Mouse (Mus musculus): ENCODE results near the gene Stk38l. TPM values are rescaled to one million over a fixed set of nuclear protein-coding genes. Genes with fewer than 3 reads are reported as not detected.

The Stk38l gene
- polyA plus RNA-seq (2015; fragmentation: Illumina TruSeq; extraction: RNeasy Lipid Tissue Mini Kit (QIAGEN cat#74804); ENCODE audit: low read depth, low replicate concordance), result 17.6 TPM

DNA sequence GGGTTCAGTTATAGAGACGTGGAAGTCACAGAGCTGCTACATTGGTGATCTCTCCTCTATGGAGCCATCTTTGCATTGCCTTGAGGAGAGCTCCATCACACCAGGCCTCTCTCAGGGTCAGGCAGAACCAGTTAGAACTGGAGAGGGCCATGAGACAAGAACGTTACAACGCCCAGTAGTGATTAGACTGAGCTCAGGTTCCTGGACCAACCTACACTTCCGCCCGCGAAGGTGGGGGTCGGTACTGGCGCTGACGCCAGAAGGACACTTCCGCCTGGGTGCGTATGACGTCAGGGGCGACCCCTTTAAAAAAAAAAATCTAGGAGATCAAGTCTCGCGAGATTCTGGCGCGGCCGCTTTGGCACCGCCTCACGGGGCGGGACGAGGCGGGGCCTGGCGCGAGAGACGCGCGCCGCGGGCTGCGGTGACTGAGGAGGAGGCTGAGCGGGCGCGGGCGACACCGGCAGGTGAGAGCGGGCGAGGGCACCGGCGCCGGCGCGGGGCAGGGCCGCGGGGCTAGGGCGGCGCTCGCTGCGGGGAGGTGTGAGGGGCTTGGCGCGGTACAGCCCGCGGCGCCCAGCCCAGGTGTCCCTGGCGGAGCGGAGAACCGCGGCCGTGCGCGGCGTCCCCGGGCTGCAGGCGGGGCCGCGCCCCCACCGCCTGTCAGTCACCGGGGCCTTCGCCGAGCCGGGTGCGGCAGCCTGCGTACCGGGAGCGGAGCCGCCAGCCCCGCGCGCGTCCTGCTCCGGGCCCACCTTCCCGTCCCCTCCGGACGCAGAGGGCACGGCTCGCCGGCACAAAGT is at the start of gene Stk38l:
Gene Stk38l, plus strand, starts transcription at position 415 of the 803 bp plus-strand sequence.

GRCm38 (mm10) chr6:146795924-146796545 is 71.2 kb downstream of the Stk38l start, which contains the start of gene Arntl2:
Gene Arntl2, plus strand, starts transcription at chr6:146796055.

Other genes with a start within 250 kb of the Stk38l start
- 7.0 TPM for gene Itpr2, start 222.8 kb upstream of the Stk38l start, polyA plus RNA-seq (2015; fragmentation: Illumina TruSeq; extraction: RNeasy Lipid Tissue Mini Kit (QIAGEN cat#74804); ENCODE audit: low read depth, low replicate concordance)
- 134 TPM for gene Fgfr1op2, start 147.8 kb upstream of the Stk38l start, polyA plus RNA-seq (2015; fragmentation: Illumina TruSeq; extraction: RNeasy Lipid Tissue Mini Kit (QIAGEN cat#74804); ENCODE audit: low read depth, low replicate concordance)
- 47.2 TPM for gene Ints13, start 147.2 kb upstream of the Stk38l start, polyA plus RNA-seq (2015; fragmentation: Illumina TruSeq; extraction: RNeasy Lipid Tissue Mini Kit (QIAGEN cat#74804); ENCODE audit: low read depth, low replicate concordance)
- 93.0 TPM for gene Med21, start 82.4 kb upstream of the Stk38l start, polyA plus RNA-seq (2015; fragmentation: Illumina TruSeq; extraction: RNeasy Lipid Tissue Mini Kit (QIAGEN cat#74804); ENCODE audit: low read depth, low replicate concordance)
- 32.5 TPM for gene Tm7sf3, start 82.2 kb upstream of the Stk38l start, polyA plus RNA-seq (2015; fragmentation: Illumina TruSeq; extraction: RNeasy Lipid Tissue Mini Kit (QIAGEN cat#74804); ENCODE audit: low read depth, low replicate concordance)
- gene Arntl2, start 71.1 kb downstream of the Stk38l start, polyA plus RNA-seq (2015; fragmentation: Illumina TruSeq; extraction: RNeasy Lipid Tissue Mini Kit (QIAGEN cat#74804); ENCODE audit: low read depth, low replicate concordance), result 8.3 TPM
- gene Smco2, start 125.1 kb downstream of the Stk38l start, polyA plus RNA-seq (2015; fragmentation: Illumina TruSeq; extraction: RNeasy Lipid Tissue Mini Kit (QIAGEN cat#74804); ENCODE audit: low read depth, low replicate concordance), result not detected
- 23.6 TPM for gene Ppfibp1, start 163.5 kb downstream of the Stk38l start, polyA plus RNA-seq (2015; fragmentation: Illumina TruSeq; extraction: RNeasy Lipid Tissue Mini Kit (QIAGEN cat#74804); ENCODE audit: low read depth, low replicate concordance)
- gene 1700034J05Rik, start 229.4 kb downstream of the Stk38l start, polyA plus RNA-seq (2015; fragmentation: Illumina TruSeq; extraction: RNeasy Lipid Tissue Mini Kit (QIAGEN cat#74804); ENCODE audit: low read depth, low replicate concordance), result 0.15 TPM